Mouse (Mus musculus): ENCODE data around the gene Nae1. TPM values are rescaled to one million over a fixed set of nuclear protein-coding genes. Genes with fewer than 3 reads are reported as not detected.

Nae1 gene
- 17.6 TPM for polyA plus RNA-seq (2015; fragmentation: Illumina TruSeq; extraction: RNeasy Lipid Tissue Mini Kit (QIAGEN cat#74804); ENCODE audit: insufficient read depth, low read depth, low replicate concordance)

DNA sequence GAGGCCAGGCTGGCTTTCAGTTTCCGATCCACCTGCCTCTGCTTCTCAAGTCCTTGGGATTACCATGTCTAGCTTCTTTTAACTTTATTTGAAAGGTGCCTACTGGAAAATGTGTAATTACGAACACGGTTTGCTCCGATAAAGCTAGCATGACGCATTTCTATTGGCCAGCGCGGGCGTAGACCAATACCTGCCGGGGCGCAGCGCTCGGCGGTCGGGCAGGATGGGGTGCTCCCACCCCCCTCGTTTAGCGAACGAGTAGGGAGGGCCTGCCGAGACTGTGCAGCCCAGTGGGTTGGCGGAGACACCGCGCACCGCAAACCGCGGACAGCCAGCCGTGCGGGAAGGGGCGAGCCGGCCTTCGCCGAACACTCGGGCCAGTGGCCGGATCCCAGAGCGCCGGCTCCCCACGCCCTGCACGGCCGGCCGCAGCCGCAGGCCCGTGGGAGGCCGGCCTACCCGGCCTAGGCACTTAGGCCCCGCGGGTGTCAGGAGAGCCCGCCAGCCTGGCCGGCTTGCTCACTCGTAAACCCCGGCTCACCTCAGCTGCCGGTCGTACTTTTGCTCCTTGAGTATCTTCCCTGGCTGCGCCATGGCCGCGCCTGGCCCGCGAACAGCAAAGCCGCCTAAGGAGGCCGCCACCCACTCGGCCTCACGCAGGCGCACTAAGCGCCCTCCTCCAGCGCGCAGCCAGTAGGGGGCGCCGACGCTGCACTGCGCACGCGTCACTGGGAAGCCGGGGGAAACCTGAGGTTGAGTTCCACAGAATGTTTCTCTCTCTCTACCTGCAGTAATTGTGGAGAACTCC is at the start of gene Nae1, which contains the start of gene Car7:
Nae1 (minus strand) TSS at position 667 of the 808 bp plus-strand sequence.
Car7 (plus strand) TSS at position 719 of the 808 bp plus-strand sequence.

GRCm38 (mm10) chr8:104509061-104510006 is 25.1 kb downstream of the Nae1 start, which contains the start of gene Terb1:
Gene Terb1, minus strand, starts transcription at chr8:104509910.

Other genes starting within 250 kb of the Nae1 start
- not detected for gene Cmtm2a, start 241.5 kb downstream of the Nae1 start, polyA plus RNA-seq (2015; fragmentation: Illumina TruSeq; extraction: RNeasy Lipid Tissue Mini Kit (QIAGEN cat#74804); ENCODE audit: insufficient read depth, low read depth, low replicate concordance)
- not detected for gene Gm45711, start 224.6 kb downstream of the Nae1 start, polyA plus RNA-seq (2015; fragmentation: Illumina TruSeq; extraction: RNeasy Lipid Tissue Mini Kit (QIAGEN cat#74804); ENCODE audit: insufficient read depth, low read depth, low replicate concordance)
- not detected for gene Cmtm1, start 224.5 kb downstream of the Nae1 start, polyA plus RNA-seq (2015; fragmentation: Illumina TruSeq; extraction: RNeasy Lipid Tissue Mini Kit (QIAGEN cat#74804); ENCODE audit: insufficient read depth, low read depth, low replicate concordance)
- not detected for gene Gm11020, start 213.1 kb downstream of the Nae1 start, polyA plus RNA-seq (2015; fragmentation: Illumina TruSeq; extraction: RNeasy Lipid Tissue Mini Kit (QIAGEN cat#74804); ENCODE audit: insufficient read depth, low read depth, low replicate concordance)
- gene Cmtm2b, start 212.4 kb downstream of the Nae1 start, polyA plus RNA-seq (2015; fragmentation: Illumina TruSeq; extraction: RNeasy Lipid Tissue Mini Kit (QIAGEN cat#74804); ENCODE audit: insufficient read depth, low read depth, low replicate concordance) = not detected
- gene Cmtm3, start 195.2 kb downstream of the Nae1 start, polyA plus RNA-seq (2015; fragmentation: Illumina TruSeq; extraction: RNeasy Lipid Tissue Mini Kit (QIAGEN cat#74804); ENCODE audit: insufficient read depth, low read depth, low replicate concordance) = 14.8 TPM
- 6.2 TPM for gene Cmtm4, start 138.8 kb downstream of the Nae1 start, polyA plus RNA-seq (2015; fragmentation: Illumina TruSeq; extraction: RNeasy Lipid Tissue Mini Kit (QIAGEN cat#74804); ENCODE audit: insufficient read depth, low read depth, low replicate concordance)
- gene Dync1li2, start 91.6 kb downstream of the Nae1 start, polyA plus RNA-seq (2015; fragmentation: Illumina TruSeq; extraction: RNeasy Lipid Tissue Mini Kit (QIAGEN cat#74804); ENCODE audit: insufficient read depth, low read depth, low replicate concordance) = 10.5 TPM
- gene Terb1, start 24.7 kb downstream of the Nae1 start, polyA plus RNA-seq (2015; fragmentation: Illumina TruSeq; extraction: RNeasy Lipid Tissue Mini Kit (QIAGEN cat#74804); ENCODE audit: insufficient read depth, low read depth, low replicate concordance) = not detected
- 2.7 TPM for gene Car7, start 52 bp upstream of the Nae1 start, polyA plus RNA-seq (2015; fragmentation: Illumina TruSeq; extraction: RNeasy Lipid Tissue Mini Kit (QIAGEN cat#74804); ENCODE audit: insufficient read depth, low read depth, low replicate concordance)
- gene Pdp2, start 56.8 kb upstream of the Nae1 start, polyA plus RNA-seq (2015; fragmentation: Illumina TruSeq; extraction: RNeasy Lipid Tissue Mini Kit (QIAGEN cat#74804); ENCODE audit: insufficient read depth, low read depth, low replicate concordance) = 0.90 TPM
- not detected for gene Cdh16, start 89.8 kb upstream of the Nae1 start, polyA plus RNA-seq (2015; fragmentation: Illumina TruSeq; extraction: RNeasy Lipid Tissue Mini Kit (QIAGEN cat#74804); ENCODE audit: insufficient read depth, low read depth, low replicate concordance)
- 2.3 TPM for gene Rrad, start 96.7 kb upstream of the Nae1 start, polyA plus RNA-seq (2015; fragmentation: Illumina TruSeq; extraction: RNeasy Lipid Tissue Mini Kit (QIAGEN cat#74804); ENCODE audit: insufficient read depth, low read depth, low replicate concordance)
- gene Ciao2b, start 107.3 kb upstream of the Nae1 start, polyA plus RNA-seq (2015; fragmentation: Illumina TruSeq; extraction: RNeasy Lipid Tissue Mini Kit (QIAGEN cat#74804); ENCODE audit: insufficient read depth, low read depth, low replicate concordance) = 7.1 TPM
- not detected for gene Ces2a, start 199.4 kb upstream of the Nae1 start, polyA plus RNA-seq (2015; fragmentation: Illumina TruSeq; extraction: RNeasy Lipid Tissue Mini Kit (QIAGEN cat#74804); ENCODE audit: insufficient read depth, low read depth, low replicate concordance)